Mouse (Mus musculus) adrenal gland, postnatal 10 days (tissue): ENCODE results near the gene Gm17606. TPM values are rescaled to one million over a fixed set of nuclear protein-coding genes. Genes with fewer than 3 reads are reported as not detected.

ENCODE experiments used
- DNase-seq: peaks from one replicate; pipeline ENCODE4 v3.0.0; 2021; ENCODE audit warnings: mixed read lengths
- microRNA-seq: library from miRNA; unstranded; fragments of <30 nt; microRNA quantifications from one replicate; pipeline ENCODE4 v1.2.0, GENCODE M21; 2021
- total RNA-seq, 2 experiments: library from RNA; stranded (reverse); gene quantifications; 2 replicates each; pipeline ENCODE4 v1.2.3; 2021

Gm17606 gene
- total RNA-seq, 2 experiments from 2014 or later: not detected

GRCm38 (mm10) chr14:54664477-54665222 is 23.9 kb downstream of the Gm17606 start:
- no peak for DNase-seq

- peak; percentile 56 for DNase-seq
These were observed 28.6 kb downstream of the Gm17606 start for GRCm38 (mm10) chr14:54669381-54669780.

- no peak for DNase-seq
These were observed 33.6 kb downstream of the Gm17606 start for GRCm38 (mm10) chr14:54674317-54674716.

GRCm38 (mm10) chr14:54676290-54676689 is 35.5 kb downstream of the Gm17606 start:
- DNase-seq: no peak

DNA sequence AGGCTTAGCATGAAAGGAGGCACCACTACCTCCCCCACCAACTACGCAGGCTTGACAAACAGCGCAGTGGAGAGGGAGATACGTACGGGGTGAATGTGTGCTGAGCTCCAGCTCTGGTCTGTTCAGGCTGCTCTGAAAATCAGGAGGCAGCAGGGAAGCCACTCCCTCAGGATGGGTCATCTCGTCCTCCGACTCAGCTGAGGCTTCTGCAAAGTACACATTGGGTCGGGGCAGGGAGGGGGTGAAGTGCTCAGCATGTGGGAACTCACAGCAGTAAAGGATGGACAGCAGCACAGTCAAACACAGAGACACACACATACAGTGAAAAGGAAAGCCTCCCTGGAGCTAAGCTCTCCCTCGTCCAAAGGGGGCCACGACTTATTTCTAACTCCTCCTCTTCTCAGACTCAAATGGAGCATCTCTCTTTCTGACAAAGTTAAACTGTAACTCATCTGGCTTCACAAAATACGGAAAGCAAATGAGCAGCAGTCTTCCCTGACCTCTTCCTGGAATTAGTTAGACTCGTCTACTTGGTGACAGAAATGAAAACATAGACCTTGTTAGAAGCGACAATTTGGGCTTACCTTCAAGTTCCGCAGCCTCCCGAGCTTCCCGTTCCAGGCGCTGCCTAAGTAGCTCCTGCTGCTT is 38.0 kb downstream of the Gm17606 start:
- DNase-seq: no peak

DNA sequence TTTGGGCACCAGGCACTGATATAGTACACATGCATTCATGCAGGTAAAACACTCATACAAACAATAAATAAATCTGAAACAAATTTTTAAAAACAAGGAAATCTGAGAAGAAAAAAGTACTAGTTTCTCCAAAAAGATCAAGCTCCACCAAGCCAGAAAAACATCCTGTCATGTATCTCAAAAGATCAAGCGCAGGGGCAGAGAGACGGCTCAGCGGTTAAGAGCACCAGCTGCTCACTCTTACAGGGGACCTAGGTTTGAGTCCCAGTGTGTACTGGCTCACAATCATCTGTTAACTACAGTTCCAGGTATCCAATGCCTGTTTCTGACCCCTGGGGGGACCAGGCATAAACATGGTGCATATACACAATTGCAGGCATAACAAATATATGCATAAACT is 41.6 kb downstream of the Gm17606 start:
- no peak for DNase-seq

GRCm38 (mm10) chr14:54685471-54685870 is 44.7 kb downstream of the Gm17606 start:
- no peak for DNase-seq

DNA sequence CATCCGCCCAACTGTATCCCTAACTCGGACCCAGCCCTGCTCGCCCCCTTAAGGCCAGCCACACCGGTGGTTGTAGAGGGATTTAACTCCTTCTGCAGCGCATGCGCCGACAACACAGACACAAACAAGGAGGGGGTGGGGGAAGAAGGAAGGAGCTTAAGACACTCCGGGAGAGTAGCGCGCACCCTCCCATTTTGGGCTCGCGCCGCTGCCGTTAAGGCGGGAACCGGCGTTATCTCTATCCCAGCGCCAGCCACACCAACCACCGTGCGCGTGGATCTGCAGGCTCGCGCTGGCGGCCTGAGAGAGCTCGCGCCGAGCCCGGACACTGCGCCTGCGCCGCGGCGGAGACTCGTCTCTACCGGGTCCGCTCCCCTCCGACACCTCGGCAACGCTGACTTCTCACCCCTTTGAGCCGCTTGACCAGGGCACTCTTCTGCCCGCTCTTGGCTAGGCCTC is 45.3 kb downstream of the Gm17606 start, which contains the start of gene 1700123O20Rik:
1700123O20Rik (plus strand) TSS at position 154 of the 459 bp plus-strand sequence.
- peak; percentile 82 for DNase-seq

DNA sequence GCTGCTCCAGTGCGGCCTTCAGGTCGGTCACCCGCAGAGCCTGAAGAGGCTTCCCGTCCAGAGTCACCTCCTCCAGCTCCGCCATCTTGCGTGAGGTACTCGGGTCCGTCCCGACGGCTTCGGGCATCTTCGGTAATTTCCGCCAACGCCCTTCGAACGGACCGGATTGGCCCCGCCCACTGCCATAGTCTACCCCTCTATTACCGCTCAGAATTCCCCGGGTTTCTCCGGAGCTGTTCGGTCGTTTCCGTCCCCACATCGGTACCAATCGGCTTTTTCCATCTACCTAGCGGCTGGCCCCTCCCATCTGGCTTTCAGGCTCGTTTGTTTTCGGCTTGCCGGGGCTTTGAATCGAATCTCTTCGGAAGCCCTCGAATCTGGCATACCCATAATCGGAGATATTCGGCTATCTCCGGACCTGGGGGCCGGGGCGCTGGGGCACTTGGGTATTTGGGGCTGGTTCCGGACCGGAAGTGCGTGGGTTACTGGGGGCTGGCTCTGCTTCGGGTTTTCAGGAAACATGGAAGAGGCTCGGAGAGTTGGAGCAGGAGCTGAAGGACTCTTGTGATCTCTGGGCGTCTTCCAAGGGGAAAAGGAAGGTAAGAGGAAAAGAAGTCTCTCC is 45.9 kb downstream of the Gm17606 start, which contains the start of gene Acin1:
Acin1 (minus strand) TSS at position 410 of the 622 bp plus-strand sequence.
- DNase-seq: peak; percentile 100

DNA sequence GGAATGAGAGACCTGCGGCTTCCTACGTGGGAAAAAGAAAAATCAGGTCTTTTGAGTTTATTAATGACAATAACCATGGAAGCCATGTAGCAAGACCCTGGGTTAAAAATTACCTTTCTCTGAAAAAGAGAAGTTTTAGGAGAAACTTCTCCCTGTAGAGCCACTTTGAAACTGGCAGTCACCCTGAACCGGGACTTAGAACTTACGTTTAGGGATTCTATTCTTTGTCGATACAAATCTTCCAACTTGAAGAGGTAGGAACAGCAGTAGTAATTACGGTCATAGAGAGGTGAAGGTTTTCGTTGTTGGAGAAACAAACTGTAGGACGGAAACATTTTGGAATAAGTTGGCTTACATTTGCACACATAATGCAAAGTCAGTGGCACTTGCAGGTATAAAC is 46.5 kb downstream of the Gm17606 start:
- DNase-seq: no peak

DNA sequence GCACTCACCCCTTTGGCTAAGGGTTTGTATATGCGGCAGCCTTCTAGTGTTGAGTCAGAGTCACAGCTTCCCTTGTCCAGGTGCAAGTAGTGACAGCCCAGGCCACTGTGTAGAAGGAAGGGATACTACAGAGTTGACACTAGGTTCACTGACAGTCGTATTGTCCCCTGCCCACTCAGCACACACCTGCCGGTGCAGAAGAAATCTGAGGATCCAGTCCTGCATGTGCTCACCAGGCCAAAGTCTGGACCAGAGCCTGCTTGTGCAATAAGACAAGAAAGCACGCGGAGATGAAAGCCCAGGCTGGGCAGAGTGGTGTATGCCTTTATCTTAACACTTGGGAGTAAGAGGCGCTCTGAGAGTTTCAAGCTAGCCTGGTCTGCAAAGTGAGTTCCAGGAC is 54.3 kb downstream of the Gm17606 start:
- no peak for DNase-seq

- no peak for DNase-seq
These were observed 56.0 kb downstream of the Gm17606 start for GRCm38 (mm10) chr14:54696752-54697151.

Small RNA genes within 50 kb of the gene (microRNA-seq; reads per million reads assigned to microRNA genes)
- gene Mir686: not detected
- not detected for gene Mir6948

Other genes with a start within 250 kb of the Gm17606 start
- 1 to 10 TPM; 6.2 to 7.9 TPM for gene Slc7a7, start 223.2 kb upstream of the Gm17606 start, total RNA-seq
- 100 to 1,000 TPM; 204 to 212 TPM for gene Mrpl52, start 214.0 kb upstream of the Gm17606 start, total RNA-seq
- gene Mmp14, start 209.3 kb upstream of the Gm17606 start, total RNA-seq: 100 to 1,000 TPM; 127 to 128 TPM
- 10 to 100 TPM; 71.9 to 89.4 TPM for gene Lrp10, start 176.8 kb upstream of the Gm17606 start, total RNA-seq
- under 1 TPM; 0.39 to 0.87 TPM for gene Rem2, start 164.9 kb upstream of the Gm17606 start, total RNA-seq
- gene Prmt5, start 123.4 kb upstream of the Gm17606 start, total RNA-seq: 10 to 100 TPM; 41.1 to 42.1 TPM
- gene Haus4, start 86.3 kb upstream of the Gm17606 start, total RNA-seq: 10 to 100 TPM; 31.0 to 32.5 TPM
- gene Ajuba, start 63.4 kb upstream of the Gm17606 start, total RNA-seq: 10 to 100 TPM; 18.9 to 20.7 TPM
- 1 to 10 TPM; 4.9 to 6.9 TPM for gene 4931414P19Rik, start 35.0 kb upstream of the Gm17606 start, total RNA-seq
- gene Psmb5, start 22.9 kb upstream of the Gm17606 start, total RNA-seq: 100 to 1,000 TPM; 226 to 247 TPM
- not detected for gene Psmb11, start 19.5 kb upstream of the Gm17606 start, total RNA-seq
- gene Cdh24, start 412 bp downstream of the Gm17606 start, total RNA-seq: 1 to 10 TPM; 1.7 to 2.5 TPM
- 10 to 100 TPM; 35.5 to 36.6 TPM for gene 1700123O20Rik, start 45.3 kb downstream of the Gm17606 start, total RNA-seq
- 100 to 1,000 TPM; 132 to 167 TPM for gene Acin1, start 46.0 kb downstream of the Gm17606 start, total RNA-seq
- gene Gm29776, start 57.9 kb downstream of the Gm17606 start, total RNA-seq: not detected
- gene Cebpe, start 71.2 kb downstream of the Gm17606 start, total RNA-seq: under 1 TPM; 0.57 to 0.70 TPM
- 10 to 100 TPM; 29.4 to 30.6 TPM for gene Slc7a8, start 141.0 kb downstream of the Gm17606 start, total RNA-seq
- under 1 TPM in 1 of 2 experiments, not detected in 1; 0.87 TPM for gene Rnf212b, start 173.2 kb downstream of the Gm17606 start, total RNA-seq
- gene Homez, start 230.0 kb downstream of the Gm17606 start, total RNA-seq: 10 to 100 TPM; 12.2 to 18.1 TPM
- gene Ppp1r3e, start 236.6 kb downstream of the Gm17606 start, total RNA-seq: 10 to 100 TPM; 11.2 to 16.6 TPM
- gene Bcl2l2, start 242.4 kb downstream of the Gm17606 start, total RNA-seq: 10 to 100 TPM; 39.3 to 44.2 TPM
- 1 to 10 TPM; 1.2 to 7.1 TPM for gene Gm20521, start 242.5 kb downstream of the Gm17606 start, total RNA-seq